Mouse (Mus musculus) G1E (cell line): ENCODE measurements around the gene Olfr1411. TPM values are rescaled to one million over a fixed set of nuclear protein-coding genes. Genes with fewer than 3 reads are reported as not detected.

ENCODE experiments used
- ATAC-seq: 2 replicates; pipeline ENCODE4 v1.8.0; 2016; ENCODE audit warnings: mild to moderate bottlenecking; ENCODE audit not compliant: insufficient number of reproducible peaks, poor library complexity, low FRiP score, severe bottlenecking; ENCODE audit errors: extremely low read depth
- DNase-seq: peaks from one replicate; pipeline ENCODE4 v3.0.0; 2012; ENCODE audit warnings: low spot score
- H3K27me3 ChIP-seq: 2 replicates; pipeline ENCODE4 v1.6.1; 2012; ENCODE audit warnings: mild to moderate bottlenecking, low read length, inconsistent platforms; ENCODE audit not compliant: insufficient read depth
- H3K36me3 ChIP-seq: replicated peaks from 2 replicates; pipeline ENCODE3; 2012; ENCODE audit warnings: mild to moderate bottlenecking, inconsistent platforms
- H3K4me1 ChIP-seq: 2 replicates; pipeline ENCODE4 v1.6.1; 2012; ENCODE audit warnings: low read depth, low read length, inconsistent platforms, mixed read lengths; ENCODE audit not compliant: insufficient read depth
- H3K4me3 ChIP-seq: 2 replicates; pipeline ENCODE4 v1.5.1; 2012; ENCODE audit warnings: low read depth, mild to moderate bottlenecking, inconsistent platforms, low read length, moderate library complexity, mixed read lengths
- H3K9me3 ChIP-seq: replicated peaks from 2 replicates; pipeline ENCODE4 v1.6.1; 2012; ENCODE audit warnings: inconsistent platforms
- CTCF ChIP-seq: IDR thresholded peaks from 2 replicates; pipeline ENCODE4 v1.5.1; 2012; ENCODE audit warnings: low read depth, low read length, inconsistent platforms, mixed read lengths
- GATA1 ChIP-seq: IDR thresholded peaks from 2 replicates; pipeline ENCODE4 v1.6.1; 2012; ENCODE audit warnings: borderline replicate concordance, low read length, inconsistent platforms, mixed read lengths
- GATA2 ChIP-seq: IDR thresholded peaks from 2 replicates; pipeline ENCODE4 v1.6.1; 2012; ENCODE audit warnings: low read depth, low read length, inconsistent platforms, borderline replicate concordance
- POLR2AphosphoS5 ChIP-seq: IDR thresholded peaks from 2 replicates; pipeline ENCODE4 v1.6.1; 2012; ENCODE audit warnings: low read depth, low read length, inconsistent platforms; ENCODE audit not compliant: insufficient replicate concordance
- TAL1 ChIP-seq: conservative IDR thresholded peaks from 2 replicates; pipeline ENCODE4 v1.6.1; 2012; ENCODE audit warnings: low read depth, low read length, inconsistent platforms, mixed read lengths
- polyA plus RNA-seq: library from polyadenylated mRNA; stranded (reverse); fragments of >175 nt; gene quantifications from 2 replicates; pipeline ENCODE4 v1.2.3, GENCODE M21; 2012
- total RNA-seq, 2 experiments: library from RNA; stranded (forward) in 1 of 2; stranded (reverse) in 1 of 2; fragments of 200-1000 nt in 1 of 2; fragments of >200 nt in 1 of 2; fragmentation: Nextera tagmentation in 1 of 2; gene quantifications; 2 replicates each; pipeline ENCODE4 v1.2.3; 2014 to 2017

Olfr1411 gene
- total and polyA plus RNA-seq, 3 experiments: not detected

- Histone ChIP-seq H3K4me3 (no peak overlapping the region), H3K9me3 (no peaks in the 10 kb centered on the region), H3K4me1 (peaks cover 57% of the 10 kb centered on the region), H3K27me3 (peaks cover 22% of the 10 kb centered on the region), H3K36me3 (peaks cover 21% of the 10 kb centered on the region)
- DNase-seq (no peak), ATAC-seq (no peak)
- TF ChIP-seq GATA2: no peak
- TF ChIP-seq CTCF: no peak
- no peak for TF ChIP-seq POLR2AphosphoS5
- TF ChIP-seq TAL1: no peak
- no peak for TF ChIP-seq GATA1
Observed at GRCm38 (mm10) chr1:92643691-92644090, 49.5 kb downstream of the Olfr1411 start.

- TF ChIP-seq CTCF (no peak), GATA1 (no peak), GATA2 (no peak), POLR2AphosphoS5 (no peak), TAL1 (no peak)
- H3K4me1 ChIP-seq: peaks cover 47% of the 10 kb centered on the region
- H3K36me3 ChIP-seq: peaks cover 8% of the 10 kb centered on the region
- H3K4me3 ChIP-seq: no peak overlapping the region
- no peaks in the 10 kb centered on the region for H3K9me3 ChIP-seq
- DNase-seq (no peak), ATAC-seq (no peak)
- peaks cover 24% of the 10 kb centered on the region for H3K27me3 ChIP-seq
Observed at GRCm38 (mm10) chr1:92644916-92645315, 50.7 kb downstream of the Olfr1411 start.

GRCm38 (mm10) chr1:92646111-92646510, 51.9 kb downstream of the Olfr1411 start:
- Histone ChIP-seq H3K4me1 (peaks cover 35% of the 10 kb centered on the region), H3K4me3 (no peak overlapping the region), H3K36me3 (no peaks in the 10 kb centered on the region), H3K9me3 (no peaks in the 10 kb centered on the region), H3K27me3 (peaks cover 32% of the 10 kb centered on the region)
- no peak for DNase-seq
- no peak for TF ChIP-seq CTCF
- TF ChIP-seq POLR2AphosphoS5: no peak
- no peak for TF ChIP-seq GATA2
- no peak for TF ChIP-seq TAL1
- no peak for TF ChIP-seq GATA1
- ATAC-seq: no peak

- H3K4me3 ChIP-seq: no peak overlapping the region
- H3K27me3 ChIP-seq: peaks cover 37% of the 10 kb centered on the region
- no peaks in the 10 kb centered on the region for H3K36me3 ChIP-seq
- DNase-seq (no peak), ATAC-seq (no peak)
- no peak for TF ChIP-seq TAL1
- no peak for TF ChIP-seq GATA2
- no peak for TF ChIP-seq GATA1
- no peak for TF ChIP-seq CTCF
- no peak for TF ChIP-seq POLR2AphosphoS5
- peaks cover 31% of the 10 kb centered on the region for H3K4me1 ChIP-seq
- H3K9me3 ChIP-seq: no peaks in the 10 kb centered on the region
Observed at GRCm38 (mm10) chr1:92646601-92647000, 52.4 kb downstream of the Olfr1411 start.

- Histone ChIP-seq H3K27me3 (peaks cover 41% of the 10 kb centered on the region), H3K4me3 (no peak overlapping the region), H3K9me3 (no peaks in the 10 kb centered on the region), H3K4me1 (peaks cover 30% of the 10 kb centered on the region), H3K36me3 (no peaks in the 10 kb centered on the region)
- TF ChIP-seq CTCF (no peak), POLR2AphosphoS5 (no peak), GATA1 (no peak), GATA2 (no peak), TAL1 (no peak)
- ATAC-seq (no peak), DNase-seq (no peak)
Observed at GRCm38 (mm10) chr1:92647026-92647425, 52.8 kb downstream of the Olfr1411 start.

Other genes with a start within 250 kb of the Olfr1411 start
- gene Ndufa10, start 120.6 kb upstream of the Olfr1411 start, total RNA-seq (2014; fragmentation: Nextera tagmentation): 287 and 291 TPM in 2 replicates
- 170 and 195 TPM in 2 replicates for gene Ndufa10, start 120.6 kb upstream of the Olfr1411 start, total RNA-seq (2017)
- gene Ndufa10, start 120.6 kb upstream of the Olfr1411 start, polyA plus RNA-seq: 68.6 and 81.3 TPM in 2 replicates
- not detected in 2 replicates for gene Olfr1416, start 109.3 kb upstream of the Olfr1411 start, total RNA-seq (2014; fragmentation: Nextera tagmentation)
- 0.16 and 0.17 TPM in 2 replicates for gene Olfr1416, start 109.3 kb upstream of the Olfr1411 start, total RNA-seq (2017)
- gene Olfr1416, start 109.3 kb upstream of the Olfr1411 start, polyA plus RNA-seq: not detected in 2 replicates
- gene Olfr1415, start 98.3 kb upstream of the Olfr1411 start, total RNA-seq (2014; fragmentation: Nextera tagmentation): not detected in 2 replicates
- 0.06 and 0.38 TPM in 2 replicates for gene Olfr1415, start 98.3 kb upstream of the Olfr1411 start, total RNA-seq (2017)
- gene Olfr1415, start 98.3 kb upstream of the Olfr1411 start, polyA plus RNA-seq: not detected in 2 replicates
- gene Olfr1414, start 75.8 kb upstream of the Olfr1411 start, total RNA-seq (2014; fragmentation: Nextera tagmentation): not detected in 2 replicates
- 0.06 and 0.22 TPM in 2 replicates for gene Olfr1414, start 75.8 kb upstream of the Olfr1411 start, total RNA-seq (2017)
- not detected in 2 replicates for gene Olfr1414, start 75.8 kb upstream of the Olfr1411 start, polyA plus RNA-seq
- not detected in 2 replicates for gene Olfr1413, start 23.1 kb upstream of the Olfr1411 start, total RNA-seq (2014; fragmentation: Nextera tagmentation)
- 0.29 TPM in 1 of 2 replicates, not detected in the other for gene Olfr1413, start 23.1 kb upstream of the Olfr1411 start, total RNA-seq (2017)
- 0.06 TPM in 1 of 2 replicates, not detected in the other for gene Olfr1413, start 23.1 kb upstream of the Olfr1411 start, polyA plus RNA-seq
- gene Olfr1412, start 8.6 kb upstream of the Olfr1411 start, total RNA-seq (2014; fragmentation: Nextera tagmentation): not detected in 2 replicates
- gene Olfr1412, start 8.6 kb upstream of the Olfr1411 start, total RNA-seq (2017): 0.06 and 0.16 TPM in 2 replicates
- gene Olfr1412, start 8.6 kb upstream of the Olfr1411 start, polyA plus RNA-seq: not detected in 2 replicates
- gene Olfr1410, start 11.4 kb downstream of the Olfr1411 start, total RNA-seq (2014; fragmentation: Nextera tagmentation): not detected in 2 replicates
- gene Olfr1410, start 11.4 kb downstream of the Olfr1411 start, total RNA-seq (2017): 0.06 and 0.22 TPM in 2 replicates
- gene Olfr1410, start 11.4 kb downstream of the Olfr1411 start, polyA plus RNA-seq: not detected in 2 replicates
- not detected in 2 replicates for gene Olfr12, start 23.4 kb downstream of the Olfr1411 start, total RNA-seq (2014; fragmentation: Nextera tagmentation)
- gene Olfr12, start 23.4 kb downstream of the Olfr1411 start, total RNA-seq (2017): 0.12 and 0.16 TPM in 2 replicates
- gene Olfr12, start 23.4 kb downstream of the Olfr1411 start, polyA plus RNA-seq: not detected in 2 replicates
- gene Cops9, start 47.6 kb downstream of the Olfr1411 start, total RNA-seq (2014; fragmentation: Nextera tagmentation): 114 and 153 TPM in 2 replicates
- gene Cops9, start 47.6 kb downstream of the Olfr1411 start, total RNA-seq (2017): 415 and 435 TPM in 2 replicates
- 123 and 130 TPM in 2 replicates for gene Cops9, start 47.6 kb downstream of the Olfr1411 start, polyA plus RNA-seq
- not detected in 2 replicates for gene Otos, start 54.4 kb downstream of the Olfr1411 start, total RNA-seq (2014; fragmentation: Nextera tagmentation)
- 0.12 and 0.66 TPM in 2 replicates for gene Otos, start 54.4 kb downstream of the Olfr1411 start, total RNA-seq (2017)
- 0.07 TPM in 1 of 2 replicates, not detected in the other for gene Otos, start 54.4 kb downstream of the Olfr1411 start, polyA plus RNA-seq
- gene Gpc1, start 237.2 kb downstream of the Olfr1411 start, total RNA-seq (2014; fragmentation: Nextera tagmentation): not detected in 2 replicates
- gene Gpc1, start 237.2 kb downstream of the Olfr1411 start, total RNA-seq (2017): 0.22 and 0.41 TPM in 2 replicates
- gene Gpc1, start 237.2 kb downstream of the Olfr1411 start, polyA plus RNA-seq: 0.02 TPM in 1 of 2 replicates, not detected in the other